Mouse (Mus musculus) stomach, embryonic 15.5 days (tissue): ENCODE data around the gene Chrm1. TPM values are rescaled to one million over a fixed set of nuclear protein-coding genes. Genes with fewer than 3 reads are reported as not detected.
"Not testable (repeated sequence)": the region's sequence is repeated elsewhere in the genome, so short reads cannot be mapped to it uniquely, and the experiment has no call there.

Source experiments
- ATAC-seq: fragments of 200-750 bp; cut with Nextera tagmentation; 2 replicates; pipeline ENCODE4 v1.8.0; 2017; ENCODE audit warnings: low read depth, moderate number of reproducible peaks, moderate TSS enrichment; ENCODE audit not compliant: insufficient read depth, low FRiP score
- H3K27ac ChIP-seq: fragments of 300-500 bp; sonication (generic); 2 replicates; pipeline ENCODE4 v1.5.1; 2015; ENCODE audit warnings: mild to moderate bottlenecking, inconsistent platforms
- H3K27me3 ChIP-seq: fragments of 300-500 bp; sonication (generic); replicated peaks from 2 replicates; pipeline ENCODE4 v1.6.1; 2015; ENCODE audit warnings: inconsistent platforms
- H3K36me3 ChIP-seq: fragments of 300-500 bp; sonication (generic); 2 replicates; pipeline ENCODE4 v1.6.1; 2015; ENCODE audit warnings: inconsistent platforms
- H3K4me1 ChIP-seq: fragments of 300-500 bp; sonication (generic); 2 replicates; pipeline ENCODE4 v1.6.1; 2015; ENCODE audit warnings: inconsistent platforms
- H3K4me2 ChIP-seq: fragments of 300-500 bp; sonication (generic); 2 replicates; pipeline ENCODE4 v1.6.1; 2015; ENCODE audit warnings: mild to moderate bottlenecking, inconsistent platforms
- H3K4me3 ChIP-seq: fragments of 300-500 bp; sonication (generic); replicated peaks from 2 replicates; pipeline ENCODE4 v1.5.1; 2015; ENCODE audit warnings: inconsistent platforms
- H3K9ac ChIP-seq: fragments of 300-500 bp; sonication (generic); 2 replicates; pipeline ENCODE4 v1.6.1; 2015; ENCODE audit warnings: inconsistent platforms
- H3K9me3 ChIP-seq: fragments of 300-500 bp; sonication (generic); 2 replicates; pipeline ENCODE4 v1.6.1; 2016; ENCODE audit warnings: inconsistent platforms
- WGBS: fragments of 180-500 bp; shearing (Covaris S2); methylation state at CpG from one replicate; pipeline ENCODE4 v1.1.7; 2015; 5-methylcytosine and 5-hydroxymethylcytosine counted together
- polyA plus RNA-seq: library from polyadenylated mRNA; unstranded; fragments of >200 nt; fragmentation: Nextera tagmentation; extraction: Ambion mirVana; gene quantifications from 2 replicates; pipeline ENCODE4 v1.2.1, GENCODE M21; 2015

Gene Chrm1
- polyA plus RNA-seq, 1 experiment from 2014 or later: 0.98 TPM

- under 1% methylated on average over 13 of the region's 13 CpGs for WGBS
- Histone ChIP-seq H3K9ac (peak overlapping the region; percentile 70), H3K4me2 (peak overlapping the region; percentile 73), H3K4me1 (peaks cover 19% of the 10 kb centered on the region), H3K4me3 (peak overlapping the region; percentile 92), H3K36me3 (peaks cover 21% of the 10 kb centered on the region), H3K27ac (peak overlapping the region; percentile 92), H3K9me3 (no peaks in the 10 kb centered on the region), H3K27me3 (no peaks in the 10 kb centered on the region)
- ATAC-seq: peak; percentile 27; the same call in 1 of the 2 replicates
Observed at GRCm38 (mm10) chr19:8712870-8713305, 49.3 kb downstream of the Chrm1 start.

- Histone ChIP-seq H3K4me3 (peak overlapping the region; percentile 92), H3K27ac (peak overlapping the region; percentile 92), H3K27me3 (no peaks in the 10 kb centered on the region), H3K4me2 (peak overlapping the region; percentile 73), H3K9ac (peak overlapping the region; percentile 70), H3K9me3 (no peaks in the 10 kb centered on the region), H3K36me3 (peaks cover 16% of the 10 kb centered on the region), H3K4me1 (peaks cover 19% of the 10 kb centered on the region)
- under 1% methylated on average over 51 of the region's 51 CpGs for WGBS
- peak; percentile 90 for ATAC-seq
Observed at GRCm38 (mm10) chr19:8713306-8713996, 49.9 kb downstream of the Chrm1 start.

- no peaks in the 10 kb centered on the region for H3K9me3 ChIP-seq
- WGBS: 6% methylated on average over 13 of the region's 13 CpGs
- peak overlapping the region; percentile 70; the same call in 1 of the 2 replicates for H3K9ac ChIP-seq
- H3K27ac ChIP-seq: peak overlapping the region; percentile 92
- H3K4me1 ChIP-seq: peaks cover 19% of the 10 kb centered on the region
- ATAC-seq: no peak
- H3K27me3 ChIP-seq: no peaks in the 10 kb centered on the region
- H3K4me3 ChIP-seq: peak overlapping the region; percentile 92
- peaks cover 9% of the 10 kb centered on the region for H3K36me3 ChIP-seq
- H3K4me2 ChIP-seq: peak overlapping the region; percentile 73
Observed at GRCm38 (mm10) chr19:8713997-8714652, 50.5 kb downstream of the Chrm1 start.

GRCm38 (mm10) chr19:8714653-8715481 is 51.3 kb downstream of the Chrm1 start:
- Histone ChIP-seq H3K4me2 (no peak overlapping the region), H3K36me3 (peaks cover 3% of the 10 kb centered on the region; the same call in 1 of the 2 replicates), H3K4me3 (no peak overlapping the region), H3K4me1 (peaks cover 16% of the 10 kb centered on the region), H3K27me3 (no peaks in the 10 kb centered on the region), H3K27ac (no peak overlapping the region), H3K9ac (no peak overlapping the region), H3K9me3 (no peaks in the 10 kb centered on the region)
- 69% methylated on average over 10 of the region's 10 CpGs for WGBS
- peak; percentile 65; the same call in 1 of the 2 replicates for ATAC-seq

- ATAC-seq: no peak
- no peak overlapping the region for H3K4me3 ChIP-seq
- H3K27me3 ChIP-seq: no peaks in the 10 kb centered on the region
- no peaks in the 10 kb centered on the region; the same call in 1 of the 2 replicates for H3K36me3 ChIP-seq
- H3K4me2 ChIP-seq: no peak overlapping the region
- H3K9me3 ChIP-seq: no peaks in the 10 kb centered on the region
- no peak overlapping the region for H3K27ac ChIP-seq
- no peak overlapping the region for H3K9ac ChIP-seq
- peaks cover 16% of the 10 kb centered on the region for H3K4me1 ChIP-seq
- WGBS: 76% methylated on average over 10 of the region's 10 CpGs
Observed at GRCm38 (mm10) chr19:8715868-8716766, 52.5 kb downstream of the Chrm1 start.

GRCm38 (mm10) chr19:8716767-8717475 is 53.3 kb downstream of the Chrm1 start:
- Histone ChIP-seq H3K27ac (no peak overlapping the region), H3K9ac (no peak overlapping the region), H3K27me3 (no peaks in the 10 kb centered on the region), H3K4me1 (peaks cover 11% of the 10 kb centered on the region), H3K9me3 (no peaks in the 10 kb centered on the region), H3K36me3 (no peaks in the 10 kb centered on the region), H3K4me2 (no peak overlapping the region), H3K4me3 (no peak overlapping the region)
- ATAC-seq: no peak
- 78% methylated on average over 8 of the region's 10 CpGs for WGBS

GRCm38 (mm10) chr19:8718357-8718756 is 54.8 kb downstream of the Chrm1 start:
- 70% methylated on average over 3 of the region's 3 CpGs for WGBS

GRCm38 (mm10) chr19:8719037-8719436 is 55.4 kb downstream of the Chrm1 start:
- H3K4me2 ChIP-seq, H3K36me3 ChIP-seq, H3K4me1 ChIP-seq, H3K9me3 ChIP-seq, H3K27ac ChIP-seq, H3K4me3 ChIP-seq, ATAC-seq, H3K27me3 ChIP-seq, H3K9ac ChIP-seq: not testable (repeated sequence)

More at GRCm38 (mm10) chr19:8718357-8718756, 54.8 kb downstream of the Chrm1 start:
- ATAC-seq: no peak
- Histone ChIP-seq H3K27me3 (no peaks in the 10 kb centered on the region), H3K9me3 (no peaks in the 10 kb centered on the region), H3K36me3 (no peaks in the 10 kb centered on the region), H3K4me1 (peaks cover 9% of the 10 kb centered on the region; the same call in 1 of the 2 replicates), H3K4me3 (no peak overlapping the region), H3K27ac (no peak overlapping the region), H3K9ac (no peak overlapping the region), H3K4me2 (no peak overlapping the region)

- Histone ChIP-seq H3K27me3 (no peaks in the 10 kb centered on the region), H3K4me3 (no peak overlapping the region), H3K27ac (no peak overlapping the region), H3K4me1 (peaks cover 8% of the 10 kb centered on the region; the same call in 1 of the 2 replicates), H3K9me3 (no peaks in the 10 kb centered on the region), H3K36me3 (peaks cover 21% of the 10 kb centered on the region), H3K9ac (no peak overlapping the region), H3K4me2 (peak overlapping the region; percentile 6; the same call in 1 of the 2 replicates)
- no peak for ATAC-seq
- 54% methylated on average over 1 of the region's 1 CpGs for WGBS
Observed at GRCm38 (mm10) chr19:8721378-8721777, 57.8 kb downstream of the Chrm1 start.

- Histone ChIP-seq H3K9me3 (no peaks in the 10 kb centered on the region), H3K9ac (peak overlapping the region; percentile 88; the same call in 1 of the 2 replicates), H3K27me3 (no peaks in the 10 kb centered on the region), H3K4me2 (peak overlapping the region; percentile 64), H3K4me3 (peak overlapping the region; percentile 77), H3K4me1 (peaks cover 8% of the 10 kb centered on the region; the same call in 1 of the 2 replicates), H3K36me3 (peaks cover 27% of the 10 kb centered on the region), H3K27ac (peak overlapping the region; percentile 99)
- ATAC-seq: no peak
- WGBS: 42% methylated on average over 4 of the region's 4 CpGs
Observed at GRCm38 (mm10) chr19:8722021-8722420, 58.4 kb downstream of the Chrm1 start.
